Mouse (Mus musculus) embryo, embryonic 9.5 days (tissue): ENCODE results near the gene Ubr4.
A peak's percentile ranks its signal among the peaks of the same experiment; 100 is the strongest.

Source experiments
- DNase-seq: peaks from one replicate; pipeline ENCODE4 v3.0.0-alpha.2; 2017; ENCODE audit errors: extremely low spot score

The Ubr4 gene

DNA sequence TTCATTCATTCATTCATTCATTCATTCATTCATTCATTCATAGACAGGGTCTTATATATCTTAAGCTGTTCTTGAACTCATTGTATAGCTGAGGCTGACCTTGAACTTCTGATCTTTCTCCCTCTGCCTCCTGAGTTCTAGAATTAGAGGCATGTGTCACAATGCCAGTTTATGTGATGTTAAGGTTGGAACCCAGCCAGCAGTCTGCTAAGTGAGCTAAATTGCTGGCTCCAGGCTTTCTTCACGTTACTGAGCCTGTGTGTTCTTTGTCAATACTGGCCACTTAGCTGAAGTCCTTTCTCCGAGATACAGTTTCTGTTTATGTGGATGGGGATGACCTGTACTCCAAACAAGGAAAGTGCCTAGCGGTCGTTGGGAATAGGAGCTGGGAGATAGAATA is 78.5 kb downstream of the Ubr4 start:
- no peak for DNase-seq

GRCm38 (mm10) chr4:139432966-139433765 is 80.8 kb downstream of the Ubr4 start:
- no peak for DNase-seq

DNA sequence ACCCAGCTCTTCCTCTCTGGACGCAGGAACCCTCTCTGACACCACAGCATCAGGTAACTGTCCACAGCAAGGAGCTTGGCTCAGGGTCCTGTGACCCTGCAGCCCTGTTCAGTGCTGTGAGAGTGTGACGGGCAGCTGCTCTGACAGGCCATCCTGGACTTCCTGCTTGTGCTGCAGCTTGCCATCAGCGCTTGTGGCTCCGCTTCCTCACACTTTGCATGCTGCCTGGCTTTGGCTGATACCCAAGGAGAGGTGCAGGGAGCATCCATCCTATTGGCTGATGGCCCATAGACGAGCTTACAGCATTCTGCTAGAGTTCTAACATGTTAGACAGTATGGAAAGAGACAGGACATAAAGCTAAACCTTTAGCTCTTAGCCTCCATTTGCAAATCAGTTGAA is 88.8 kb downstream of the Ubr4 start:
- DNase-seq, result no peak

- no peak for DNase-seq
Measured at GRCm38 (mm10) chr4:139441806-139442205, 89.4 kb downstream of the Ubr4 start.

DNA sequence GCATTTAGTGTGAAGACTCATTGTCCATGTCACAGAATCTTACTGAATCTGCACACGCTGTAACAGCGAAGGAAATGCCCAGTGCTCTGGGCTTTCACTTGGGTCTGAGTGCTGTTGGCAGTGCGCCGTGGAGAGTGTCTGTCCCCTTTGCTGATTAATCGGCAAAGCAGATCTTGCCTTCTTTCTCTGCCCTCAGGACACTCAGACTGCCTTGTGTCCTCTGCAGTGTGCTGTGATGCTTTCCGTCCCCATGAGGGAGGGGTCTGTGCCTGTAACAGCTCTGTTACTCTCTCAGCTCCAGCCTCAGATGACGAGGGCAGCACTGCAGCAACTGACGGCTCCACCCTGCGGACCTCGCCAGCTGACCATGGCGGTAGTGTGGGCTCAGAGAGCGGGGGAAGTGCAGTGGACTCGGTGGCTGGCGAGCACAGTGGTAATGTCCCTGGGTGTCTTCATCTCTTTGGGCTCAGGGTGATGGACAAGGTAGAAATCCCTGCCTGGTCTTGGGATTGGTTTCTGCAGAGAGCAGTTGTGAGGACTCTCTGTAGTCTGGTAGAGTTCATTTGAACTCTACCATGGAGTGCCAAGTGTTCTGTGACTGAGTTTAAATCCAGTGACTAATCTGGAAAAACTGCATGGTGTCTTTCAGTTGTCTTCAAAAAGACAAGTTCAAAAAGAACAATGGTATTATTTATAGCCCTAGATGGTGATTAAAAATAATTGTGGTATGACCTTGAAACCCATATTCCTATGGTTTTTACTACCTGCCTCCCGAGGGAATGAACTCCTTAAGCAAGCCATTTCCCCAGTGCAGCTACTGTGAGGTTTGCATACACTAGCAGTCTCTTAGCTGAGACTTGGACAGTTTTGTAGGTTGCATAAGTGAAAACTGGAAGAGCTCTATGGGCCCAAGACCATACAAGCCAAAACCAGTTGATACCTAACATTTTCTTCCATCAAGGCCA is 90.3 kb downstream of the Ubr4 start:
- no peak for DNase-seq

DNA sequence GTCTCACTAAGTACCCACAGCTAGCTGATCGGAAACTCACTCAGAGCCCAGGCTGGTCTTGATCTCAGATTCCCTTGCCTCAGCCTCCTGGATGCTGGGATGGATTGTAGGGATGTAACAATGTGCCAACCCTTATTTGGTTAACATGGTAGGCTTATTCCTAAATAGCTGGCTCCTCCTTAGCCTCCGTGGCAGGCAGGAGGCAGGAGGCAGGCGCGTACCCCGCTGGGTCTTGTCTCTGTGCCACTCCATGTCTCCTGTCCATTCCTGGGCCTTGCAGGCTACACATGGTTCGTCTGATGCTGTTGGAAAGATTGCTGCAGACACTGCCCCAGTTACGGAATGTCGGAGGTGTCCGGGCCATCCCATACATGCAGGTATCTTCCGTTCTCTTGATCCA is 91.9 kb downstream of the Ubr4 start:
- DNase-seq, result no peak

GRCm38 (mm10) chr4:139446176-139446575 is 93.8 kb downstream of the Ubr4 start:
- DNase-seq, result no peak

GRCm38 (mm10) chr4:139446731-139447675 is 94.6 kb downstream of the Ubr4 start:
- no peak for DNase-seq

GRCm38 (mm10) chr4:139452944-139453700 is 100.7 kb downstream of the Ubr4 start:
- DNase-seq, result no peak

GRCm38 (mm10) chr4:139454339-139454738 is 101.9 kb downstream of the Ubr4 start:
- no peak for DNase-seq

- DNase-seq, result no peak
Measured at GRCm38 (mm10) chr4:139459970-139460369, 107.6 kb downstream of the Ubr4 start.

- no peak for DNase-seq
Measured at GRCm38 (mm10) chr4:139464163-139464562, 111.8 kb downstream of the Ubr4 start.

DNA sequence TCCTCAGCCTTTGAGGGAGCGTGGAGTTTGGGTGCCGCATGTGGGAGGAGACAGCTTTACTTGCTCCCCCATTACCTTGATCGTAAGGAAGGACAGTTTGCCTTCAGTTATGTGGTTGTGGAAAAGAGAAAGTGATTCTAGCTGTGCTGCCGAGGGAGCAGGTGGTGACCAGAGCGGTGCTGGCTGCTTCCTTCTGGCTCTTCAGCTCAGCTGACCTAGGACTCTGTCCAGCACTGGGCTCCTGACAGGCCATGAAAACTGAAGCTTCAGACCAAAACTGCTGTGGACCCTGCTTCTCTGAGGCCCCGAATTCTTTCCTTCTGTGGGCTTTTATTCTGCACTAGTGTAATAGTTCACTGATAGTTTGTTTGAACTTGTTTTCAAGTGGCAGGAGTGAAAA is 114.1 kb downstream of the Ubr4 start:
- no peak for DNase-seq

GRCm38 (mm10) chr4:139470198-139470597 is 117.8 kb downstream of the Ubr4 start:
- peak; percentile 78 for DNase-seq

- DNase-seq, result no peak
Measured at GRCm38 (mm10) chr4:139476663-139477625, 124.5 kb downstream of the Ubr4 start.

DNA sequence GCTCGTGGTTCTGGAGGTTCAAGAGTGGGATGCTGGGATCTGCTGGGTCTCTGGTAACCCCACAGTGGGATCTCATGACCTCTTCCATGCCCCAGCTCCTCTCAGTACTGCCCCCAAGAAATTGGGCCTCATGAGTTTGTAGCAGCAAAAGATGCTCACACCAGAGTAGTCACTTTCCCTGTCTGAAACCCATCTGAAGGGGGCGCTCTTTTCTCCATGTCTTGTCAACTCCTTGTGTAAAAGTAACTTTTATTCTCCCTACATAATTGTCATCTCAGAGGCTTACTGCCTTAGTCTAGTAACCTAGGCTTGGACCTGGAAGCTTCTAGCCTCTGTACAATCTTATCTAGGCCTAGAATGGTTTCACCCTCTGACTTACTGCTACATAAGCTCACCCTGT is 125.6 kb downstream of the Ubr4 start:
- no peak for DNase-seq

DNA sequence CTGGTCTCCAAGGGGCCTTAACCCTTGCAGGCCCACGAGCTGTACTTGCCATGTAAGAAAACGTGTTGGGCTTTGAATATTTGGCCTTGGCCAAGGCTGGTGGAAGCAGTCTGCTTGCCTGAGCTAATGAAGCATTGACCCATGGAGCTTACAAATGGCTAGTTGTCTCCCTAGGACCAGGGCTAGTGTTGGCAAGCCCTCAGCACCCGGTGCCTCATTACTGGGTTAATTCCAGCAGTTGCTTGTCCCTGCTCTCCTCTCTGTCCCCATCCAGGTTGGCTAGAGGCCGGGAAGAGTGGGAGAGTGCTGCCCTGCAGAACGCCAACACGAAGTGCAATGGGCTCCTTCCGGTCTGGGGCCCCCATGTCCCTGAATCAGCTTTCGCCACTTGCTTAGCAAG is 126.8 kb downstream of the Ubr4 start:
- DNase-seq, result no peak

- DNase-seq, result no peak
Measured at GRCm38 (mm10) chr4:139481400-139481799, 129.0 kb downstream of the Ubr4 start.

DNA sequence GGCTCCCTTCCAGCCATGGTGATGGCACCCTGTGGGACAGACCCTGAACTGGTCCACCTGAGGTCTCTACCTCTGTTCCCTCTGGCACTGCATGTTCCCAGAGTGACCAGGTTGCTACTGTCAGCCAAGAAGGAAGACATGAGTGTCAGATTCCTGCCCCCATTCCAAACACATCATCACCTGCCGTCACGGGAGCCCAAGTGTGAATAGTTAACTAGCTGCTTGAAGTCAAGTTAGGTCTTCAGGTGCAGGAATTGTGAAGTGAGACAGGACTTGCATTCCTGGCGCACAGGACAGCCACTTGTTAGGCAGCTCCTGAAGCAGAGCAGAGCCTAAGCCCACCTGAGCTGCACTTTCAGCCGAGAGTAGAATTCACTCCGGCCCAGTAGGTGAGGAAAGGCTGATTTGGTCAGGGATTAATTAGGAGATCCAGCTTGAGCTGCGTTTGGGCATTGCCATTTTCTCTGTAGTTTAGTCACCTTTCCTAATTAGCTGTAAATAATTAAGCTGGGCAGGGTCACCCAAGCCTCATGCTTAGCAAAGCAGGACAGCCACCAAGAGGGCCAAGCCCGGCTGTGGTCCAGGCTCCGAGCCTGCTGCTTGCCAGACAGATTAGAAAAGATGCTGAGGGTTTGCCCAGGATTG is 131.2 kb downstream of the Ubr4 start:
- DNase-seq, result no peak
